Mouse (Mus musculus) E14TG2a.4 (cell line): ENCODE data around the gene Nbl1.

Experiments
- CTCF ChIP-seq: conservative IDR thresholded peaks from 2 replicates; pipeline ENCODE4 v1.5.1; 2014; ENCODE audit warnings: low read length
- NANOG ChIP-seq: IDR thresholded peaks from 2 replicates; pipeline ENCODE4 v1.6.1; 2014; ENCODE audit warnings: borderline replicate concordance, low read length, mixed read lengths
- POU5F1 ChIP-seq: IDR thresholded peaks from 2 replicates; pipeline ENCODE4 v1.6.1; 2014; ENCODE audit warnings: low read length, borderline replicate concordance

- TF ChIP-seq CTCF (no peak), POU5F1 (no peak), NANOG (no peak)
Observed at GRCm38 (mm10) chr4:139034540-139034939, 58.3 kb downstream of the Nbl1 start.
